Mouse (Mus musculus) forelimb bud, embryonic 11.5 days (tissue): Measurements from ENCODE around the gene Fam20b.

Source experiments
- DNase-seq: peaks from one replicate; pipeline ENCODE4 v3.0.0-alpha.2; 2012; ENCODE audit warnings: low read depth, low spot score

Fam20b gene

GRCm38 (mm10) chr1:156640577-156640976 is 78.3 kb downstream of the Fam20b start:
- no peak for DNase-seq

GRCm38 (mm10) chr1:156639455-156639854 is 79.4 kb downstream of the Fam20b start:
- DNase-seq = no peak

- DNase-seq = no peak
Measured at GRCm38 (mm10) chr1:156635148-156635547, 83.7 kb downstream of the Fam20b start.

GRCm38 (mm10) chr1:156633095-156633494 is 85.8 kb downstream of the Fam20b start:
- no peak for DNase-seq

DNA sequence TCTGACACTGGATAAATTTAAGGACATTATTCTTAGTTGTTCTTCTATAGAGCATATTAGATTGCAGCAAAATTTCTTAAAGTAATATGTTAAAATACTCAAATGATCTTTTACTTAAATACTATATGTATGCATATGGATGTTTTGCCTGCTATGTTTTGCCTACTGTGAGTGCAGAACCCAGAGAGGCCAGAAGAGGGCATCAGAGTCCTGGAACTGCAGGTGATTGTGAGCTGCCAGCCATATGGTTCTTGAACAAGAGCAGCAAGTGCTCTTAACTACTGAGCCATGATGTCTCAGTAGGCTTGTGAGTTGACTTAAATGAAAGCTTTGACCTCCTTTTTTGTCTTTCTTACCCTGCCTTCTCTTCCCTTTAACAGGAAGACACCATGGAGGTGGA is 87.9 kb downstream of the Fam20b start:
- no peak for DNase-seq

- DNase-seq = no peak
Measured at GRCm38 (mm10) chr1:156629984-156630383, 88.9 kb downstream of the Fam20b start.
